ENCODE assay signal across 42 mouse cellular contexts in the genomic region with DNA sequence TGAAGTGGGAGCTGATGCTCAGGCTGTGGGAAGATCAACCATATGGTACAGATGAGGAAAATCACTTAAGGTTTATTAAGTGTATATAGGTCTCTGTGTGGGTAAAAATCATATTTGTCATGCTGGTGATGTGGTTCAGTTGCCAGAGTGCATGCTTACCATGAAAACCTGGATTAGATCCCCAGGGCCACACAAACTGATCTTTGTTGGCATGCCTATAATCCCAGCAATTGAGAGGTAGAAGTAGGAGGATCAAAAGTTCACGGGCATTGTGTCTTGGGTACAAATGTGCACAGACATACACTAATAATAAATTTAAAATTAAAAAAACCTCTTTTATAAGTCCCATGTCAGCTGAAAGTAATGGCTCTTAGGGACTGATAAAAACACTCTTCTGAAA. TPM values are rescaled to one million over a fixed set of nuclear protein-coding genes. Genes with fewer than 3 reads are reported as not detected.
A peak's percentile ranks its signal among the peaks of the same experiment; 100 is the strongest.
DNase-seq lines count a peak whose midpoint lies in the region; ATAC-seq and TF ChIP-seq lines count a peak whose summit lies in the region.
"Had no signal": no experiment of that assay in that cellular context is flagged by ENCODE, and none has a peak within 500 bp of the region (broad histone marks: within the 10 kb centered on the region; RNA-seq: fewer than 3 reads in every experiment).

No protein-coding gene starts in this region.

- H3K4me2 ChIP-seq in liver, embryonic 15.5 days = no peak overlapping the region
- H3K4me2 ChIP-seq in liver, embryonic 11.5 days = no peak overlapping the region
- H3K4me2 ChIP-seq: embryonic facial prominence, embryonic 12.5 days; forebrain, embryonic 15.5 days; heart, embryonic 11.5 days; intestine, embryonic 15.5 days; limb, embryonic 12.5 days; midbrain, embryonic 11.5 days had no signal

- ATAC-seq in liver, embryonic 15.5 days (ENCODE audit: insufficient read depth) = no peak
- ATAC-seq in liver, embryonic 11.5 days (replicated peaks; ENCODE audit: low FRiP score) = no peak
- ATAC-seq: activated CD4-positive, CD25-positive, alpha-beta regulatory T cell, adult 4 months; forebrain, embryonic 15.5 days; hindbrain, embryonic 16.5 days; intestine, embryonic 15.5 days; midbrain, embryonic 16.5 days had no signal

- intact Hi-C loops in gastrocnemius, adult 2 months (cut with DNase I) = loop anchor here (5.0 kb wide), 1 partner anchor 40 kb away; no protein-coding TSS in a partner anchor

- no peaks in the 10 kb centered on the region for H3K9me3 ChIP-seq in liver, embryonic 15.5 days (replicated peaks)
- H3K9me3 ChIP-seq in liver, embryonic 11.5 days (ENCODE audit: control insufficient read depth, low read length) = no peaks in the 10 kb centered on the region
- H3K9me3 ChIP-seq: embryonic facial prominence, embryonic 12.5 days; forebrain, embryonic 10.5 days; forebrain, embryonic 15.5 days; hindbrain, embryonic 10.5 days; intestine, embryonic 15.5 days; limb, embryonic 12.5 days had no signal

- H3K4me3 ChIP-seq in gastrocnemius, adult 2 months = no peak overlapping the region
- H3K4me3 ChIP-seq in kidney, adult 2 months (ENCODE audit: insufficient read depth, low read depth, low read length) = no peak overlapping the region
- no peak overlapping the region for H3K4me3 ChIP-seq in liver, embryonic 15.5 days (replicated peaks)
- no peak overlapping the region for H3K4me3 ChIP-seq in liver, embryonic 11.5 days (ENCODE audit: low read depth, low read length)
- H3K4me3 ChIP-seq: embryonic facial prominence, embryonic 12.5 days; forebrain, embryonic 10.5 days; forebrain, embryonic 15.5 days; hindbrain, embryonic 10.5 days; intestine, embryonic 15.5 days; limb, embryonic 12.5 days had no signal

- no peak for TF ChIP-seq POLR2A in kidney, adult 2 months (IDR thresholded peaks at IDR 0.05; ENCODE audit: low read depth, low read length)

- peak overlapping the region; percentile 90 for H3K27ac ChIP-seq in gastrocnemius, adult 2 months
- H3K27ac ChIP-seq in kidney, adult 2 months (ENCODE audit: insufficient read depth, low read depth, low read length) = peak overlapping the region; percentile 32
- peak overlapping the region; percentile 75; the same call in 1 of the 2 replicates for H3K27ac ChIP-seq in liver, embryonic 15.5 days (replicated peaks)
- no peak overlapping the region for H3K27ac ChIP-seq in liver, embryonic 11.5 days (ENCODE audit: low read depth, low read length)
- H3K27ac ChIP-seq: embryonic facial prominence, embryonic 12.5 days; forebrain, embryonic 10.5 days; forebrain, embryonic 15.5 days; hindbrain, embryonic 10.5 days; intestine, embryonic 15.5 days; limb, embryonic 12.5 days had no signal

- peaks cover 4% of the 10 kb centered on the region; the same call in 1 of the 2 replicates for H3K36me3 ChIP-seq in kidney, adult 2 months (ENCODE audit: control insufficient read depth, insufficient read depth, low read length)
- peaks cover 52% of the 10 kb centered on the region for H3K36me3 ChIP-seq in liver, embryonic 15.5 days (replicated peaks)
- H3K36me3 ChIP-seq in liver, embryonic 11.5 days (ENCODE audit: control insufficient read depth, insufficient read depth, low read length) = peaks cover 24% of the 10 kb centered on the region

- no peak for TF ChIP-seq CTCF in gastrocnemius, adult 2 months (IDR thresholded peaks at IDR 0.05)
- no peak for TF ChIP-seq CTCF in kidney, adult 2 months (conservative IDR thresholded peaks at IDR 0.05; ENCODE audit: insufficient read depth, insufficient read length, low read depth, low read length)

- no peak for DNase-seq in gastrocnemius, adult 2 months
- DNase-seq in gastrocnemius, adult 18-20 months (ENCODE audit: low spot score) = no peak
- no peak for DNase-seq in kidney, adult 2 months
- no peak for DNase-seq in kidney, adult 11 months
- DNase-seq in liver, embryonic 11.5 days (ENCODE audit: low spot score) = no peak
- no peak for DNase-seq in cerebellum, adult 11-12 months
- DNase-seq: adrenal gland, adult 2 months; adrenal gland, postnatal 36 days; cerebellum, adult 9-10 months; embryo, embryonic 11 days; gastrocnemius, postnatal 10 days; kidney, adult 9 months; kidney, postnatal 10 days; layer of hippocampus, adult 9-11 months; lung, adult 18-20 months; right cerebral cortex, postnatal 25 days; spleen, adult 18-20 months; thymus, postnatal 14 days had no signal

- H3K4me1 ChIP-seq in kidney, adult 2 months (ENCODE audit: control insufficient read depth, insufficient read depth, low read length) = peaks cover 16% of the 10 kb centered on the region; the same call in 1 of the 2 replicates
- H3K4me1 ChIP-seq in liver, embryonic 15.5 days (replicated peaks) = peaks cover 24% of the 10 kb centered on the region
- H3K4me1 ChIP-seq in liver, embryonic 11.5 days (replicated peaks; ENCODE audit: control insufficient read depth, insufficient read depth, low read length) = no peaks in the 10 kb centered on the region
- H3K4me1 ChIP-seq: embryonic facial prominence, embryonic 12.5 days; forebrain, embryonic 10.5 days; forebrain, embryonic 15.5 days; hindbrain, embryonic 10.5 days; limb, embryonic 12.5 days had no signal

- 73% methylated on average over 1 of the region's 1 CpGs for WGBS in kidney, adult 2 months
- WGBS in liver, embryonic 15.5 days (ENCODE audit: insufficient replicate concordance) = 66% methylated on average over 1 of the region's 1 CpGs
- 84% methylated on average over 1 of the region's 1 CpGs for WGBS in liver, embryonic 11.5 days

- no peak overlapping the region for H3K9ac ChIP-seq in liver, embryonic 15.5 days
- no peak overlapping the region for H3K9ac ChIP-seq in liver, embryonic 11.5 days (ENCODE audit: low read depth, low read length)
- H3K9ac ChIP-seq: embryonic facial prominence, embryonic 12.5 days; forebrain, embryonic 15.5 days; intestine, embryonic 15.5 days; limb, embryonic 12.5 days had no signal

- H3K27me3 ChIP-seq in kidney, adult 2 months (replicated peaks; ENCODE audit: control insufficient read depth, insufficient read depth, low read length) = no peaks in the 10 kb centered on the region
- H3K27me3 ChIP-seq in liver, embryonic 15.5 days = no peaks in the 10 kb centered on the region
- H3K27me3 ChIP-seq in liver, embryonic 11.5 days (replicated peaks; ENCODE audit: control insufficient read depth, insufficient read depth, low read length) = no peaks in the 10 kb centered on the region
- H3K27me3 ChIP-seq: CH12.LX; embryonic facial prominence, embryonic 12.5 days; forebrain, embryonic 15.5 days; intestine, embryonic 15.5 days; limb, embryonic 12.5 days had no signal

RNA-seq across cellular contexts. Expression of a gene that starts 14.0 kb away (rescaled TPM):
- 1 to 10 TPM; 5.9 to 6.6 TPM for total RNA-seq in gastrocnemius, adult 2 months (2021)
- total RNA-seq in gastrocnemius, adult 18-20 months (2021) = 1 to 10 TPM; 4.7 to 5.1 TPM
- polyA plus RNA-seq in kidney, adult 2 months (2012; rRNA removed) = 7.9 and 8.4 TPM in 2 replicates
- polyA plus RNA-seq in liver, embryonic 15.5 days (2015; fragmentation: Nextera tagmentation; extraction: Ambion mirVana) = 13.8 and 16.2 TPM in 2 replicates
- 22.2 and 23.5 TPM in 2 replicates for polyA plus RNA-seq in liver, embryonic 11.5 days (2014; fragmentation: Nextera tagmentation; extraction: Ambion mirVana)

RNA-seq across cellular contexts. Expression of a gene that starts 34.6 kb away (rescaled TPM):
- under 1 TPM; 0.36 to 0.53 TPM for total RNA-seq in gastrocnemius, adult 2 months (2021)
- under 1 TPM; 0.24 to 0.37 TPM for total RNA-seq in gastrocnemius, adult 18-20 months (2021)
- polyA plus RNA-seq in kidney, adult 2 months (2012; rRNA removed) = 0.97 and 1.0 TPM in 2 replicates
- polyA plus RNA-seq in liver, embryonic 15.5 days (2015; fragmentation: Nextera tagmentation; extraction: Ambion mirVana) = 0.13 and 0.16 TPM in 2 replicates
- 0.66 and 0.92 TPM in 2 replicates for polyA plus RNA-seq in liver, embryonic 11.5 days (2014; fragmentation: Nextera tagmentation; extraction: Ambion mirVana)
- total RNA-seq: megakaryocyte, adult 5-6 weeks; neutrophil, adult 5-6 weeks had no signal
- polyA plus RNA-seq: activated CD4-positive, CD25-positive, alpha-beta regulatory T cell, adult 4 months; embryonic facial prominence, embryonic 12.5 days; heart, embryonic 11.5 days; heart, embryonic 16.5 days; hindbrain, embryonic 10.5 days; intestine, embryonic 15.5 days; limb, embryonic 12.5 days; midbrain, embryonic 11.5 days; neural tube, embryonic 11.5 days had no signal

RNA-seq across cellular contexts. Expression of a gene that starts 38.9 kb away (rescaled TPM):
- not detected for total RNA-seq in gastrocnemius, adult 2 months (2021)
- total RNA-seq in gastrocnemius, adult 18-20 months (2021) = not detected
- polyA plus RNA-seq in kidney, adult 2 months (2012; rRNA removed) = 0.07 TPM in 1 of 2 replicates, not detected in the other
- polyA plus RNA-seq in liver, embryonic 15.5 days (2015; fragmentation: Nextera tagmentation; extraction: Ambion mirVana) = 0.14 and 0.15 TPM in 2 replicates
- not detected in 2 replicates for polyA plus RNA-seq in liver, embryonic 11.5 days (2014; fragmentation: Nextera tagmentation; extraction: Ambion mirVana)
- total RNA-seq: CH12.LX; left cerebral cortex, adult 18-20 months; left cerebral cortex, postnatal 14 days; megakaryocyte, adult 5-6 weeks; neutrophil, adult 5-6 weeks had no signal
- polyA plus RNA-seq: activated CD4-positive, CD25-positive, alpha-beta regulatory T cell, adult 4 months; brain, embryonic 14.5 days; C2C12; embryonic facial prominence, embryonic 12.5 days; forebrain, embryonic 10.5 days; forebrain, embryonic 15.5 days; heart, embryonic 11.5 days; hindbrain, embryonic 10.5 days; hindbrain, embryonic 16.5 days; intestine, embryonic 15.5 days; large intestine, adult 2 months; limb, embryonic 12.5 days; midbrain, embryonic 11.5 days; midbrain, embryonic 16.5 days; neural tube, embryonic 11.5 days; stomach, embryonic 16.5 days; urinary bladder, adult 2 months had no signal

RNA-seq across cellular contexts. Expression of a gene that starts 43.3 kb away (rescaled TPM):
- total RNA-seq in gastrocnemius, adult 2 months (2021) = 10 to 100 TPM; 45.4 to 50.4 TPM
- 10 to 100 TPM; 36.1 to 45.2 TPM for total RNA-seq in gastrocnemius, adult 18-20 months (2021)
- 71.1 and 81.0 TPM in 2 replicates for polyA plus RNA-seq in kidney, adult 2 months (2012; rRNA removed)
- 105 and 129 TPM in 2 replicates for polyA plus RNA-seq in liver, embryonic 15.5 days (2015; fragmentation: Nextera tagmentation; extraction: Ambion mirVana)
- polyA plus RNA-seq in liver, embryonic 11.5 days (2014; fragmentation: Nextera tagmentation; extraction: Ambion mirVana) = 85.0 and 85.1 TPM in 2 replicates
